ENCODE assay signal across 9 mouse cellular contexts in the genomic region with DNA sequence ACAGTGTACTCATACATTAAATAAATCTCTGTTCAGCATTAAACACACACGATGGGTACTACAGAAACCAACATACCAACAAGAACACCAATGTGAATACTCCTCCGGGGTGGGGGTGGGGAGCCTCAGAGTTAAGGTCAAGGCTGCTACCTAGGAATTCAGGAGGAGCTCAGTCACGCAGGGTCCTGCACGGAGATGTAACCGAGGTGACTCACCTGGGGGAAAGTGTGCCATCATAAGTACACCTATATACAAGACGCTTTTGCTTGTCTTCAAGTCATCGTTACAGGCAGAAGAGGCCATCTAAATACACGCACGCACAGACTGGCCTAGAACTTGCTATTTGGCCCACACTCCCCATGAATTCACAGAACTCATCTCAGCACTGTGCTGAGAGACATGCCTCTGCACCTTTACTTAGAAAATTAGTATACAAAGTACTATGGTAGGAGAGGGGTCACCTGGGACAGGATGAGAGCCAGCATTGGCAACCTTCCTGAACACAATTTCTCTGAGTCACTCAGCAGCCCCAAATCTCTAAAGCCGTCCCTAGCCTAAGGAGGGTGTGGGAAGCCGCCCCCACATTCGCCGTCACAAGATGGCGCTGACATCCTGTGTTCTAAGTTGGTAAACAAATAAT. TPM values are rescaled to one million over a fixed set of nuclear protein-coding genes. Genes with fewer than 3 reads are reported as not detected.
DNase-seq lines count a peak whose midpoint lies in the region; ATAC-seq and TF ChIP-seq lines count a peak whose summit lies in the region.
"Had no signal": no experiment of that assay in that cellular context is flagged by ENCODE, and none has a peak within 500 bp of the region (broad histone marks: within the 10 kb centered on the region; RNA-seq: fewer than 3 reads in every experiment).

No protein-coding gene starts in this region.

- DNase-seq in layer of hippocampus, adult 9-11 months: peak; percentile 39
- DNase-seq in layer of hippocampus, postnatal 10 days (ENCODE audit: low spot score in 2 of 2): no peak
- DNase-seq in cerebellum, postnatal 25 days: peak; percentile 42 to 44
- DNase-seq in heart, adult 18-20 months: peak; percentile 63 to 64
- DNase-seq in liver, postnatal 0 days: peak; percentile 64
- DNase-seq in ovary, adult 18-20 months (ENCODE audit: low spot score): no peak

- no peaks in the 10 kb centered on the region for H3K27me3 ChIP-seq in intestine, postnatal 0 days (replicated peaks; ENCODE audit: control insufficient read depth, insufficient read depth, low read length)
- H3K27me3 ChIP-seq in liver, postnatal 0 days (ENCODE audit: insufficient read depth, low read length): no peaks in the 10 kb centered on the region
- H3K27me3 ChIP-seq in small intestine, adult 2 months (ENCODE audit: control insufficient read depth, insufficient read depth, low read length): no peaks in the 10 kb centered on the region

- H3K9me3 ChIP-seq in intestine, postnatal 0 days (ENCODE audit: control insufficient read depth): no peaks in the 10 kb centered on the region
- no peaks in the 10 kb centered on the region for H3K9me3 ChIP-seq in liver, postnatal 0 days (ENCODE audit: low read length)

- no peaks in the 10 kb centered on the region for H3K36me3 ChIP-seq in intestine, postnatal 0 days (ENCODE audit: control insufficient read depth, insufficient read depth)
- H3K36me3 ChIP-seq in liver, postnatal 0 days (replicated peaks; ENCODE audit: insufficient read depth, low read length): no peaks in the 10 kb centered on the region
- no peaks in the 10 kb centered on the region for H3K36me3 ChIP-seq in small intestine, adult 2 months (ENCODE audit: control insufficient read depth, insufficient read depth, low read length)

- peak; percentile 62 for ATAC-seq in intestine, postnatal 0 days
- ATAC-seq in liver, postnatal 0 days: peak; percentile 94

- TF ChIP-seq CTCF in intestine, postnatal 0 days (IDR thresholded peaks at IDR 0.05; ENCODE audit: low read depth): peak; percentile 34; the same call in 1 of the 2 replicates
- TF ChIP-seq CTCF in liver, postnatal 0 days (IDR thresholded peaks at IDR 0.05; ENCODE audit: low read depth): peak; percentile 48
- no peak for TF ChIP-seq CTCF in small intestine, adult 2 months (IDR thresholded peaks at IDR 0.05; ENCODE audit: extremely low read depth, insufficient read length, insufficient replicate concordance, low read depth, low read length)

- TF ChIP-seq EP300 in liver, postnatal 0 days (IDR thresholded peaks at IDR 0.05; ENCODE audit: low read depth): no peak

- H3K4me1 ChIP-seq in intestine, postnatal 0 days (replicated peaks; ENCODE audit: control insufficient read depth, insufficient read depth, low read length): no peaks in the 10 kb centered on the region
- H3K4me1 ChIP-seq in liver, postnatal 0 days (ENCODE audit: insufficient read depth): peaks cover 14% of the 10 kb centered on the region
- H3K4me1 ChIP-seq in small intestine, adult 2 months (ENCODE audit: control insufficient read depth, insufficient read depth, insufficient read length, low read length): no peaks in the 10 kb centered on the region

- WGBS in intestine, postnatal 0 days: 61% methylated on average over 14 of the region's 14 CpGs
- 62% methylated on average over 14 of the region's 14 CpGs for WGBS in liver, postnatal 0 days (ENCODE audit: insufficient replicate concordance)
- 62% methylated on average over 14 of the region's 14 CpGs for WGBS in small intestine, adult 2 months

- H3K4me3 ChIP-seq in intestine, postnatal 0 days (ENCODE audit: low read depth, low read length): no peak overlapping the region
- peak overlapping the region; percentile 6; the same call in 1 of the 2 replicates for H3K4me3 ChIP-seq in liver, postnatal 0 days (ENCODE audit: low read depth, low read length)
- no peak overlapping the region for H3K4me3 ChIP-seq in small intestine, adult 2 months (ENCODE audit: low read depth, low read length)

- no peak overlapping the region for H3K9ac ChIP-seq in intestine, postnatal 0 days (ENCODE audit: low read depth, low read length)
- H3K9ac ChIP-seq in liver, postnatal 0 days (replicated peaks): peak overlapping the region; percentile 41

- H3K4me2 ChIP-seq in intestine, postnatal 0 days (replicated peaks; ENCODE audit: low read depth): peak overlapping the region; percentile 51
- H3K4me2 ChIP-seq in liver, postnatal 0 days (ENCODE audit: low read depth, low read length): peak overlapping the region; percentile 61

- peak overlapping the region; percentile 7; the same call in 1 of the 2 replicates for H3K27ac ChIP-seq in intestine, postnatal 0 days (ENCODE audit: low read depth, low read length)
- H3K27ac ChIP-seq in liver, postnatal 0 days (ENCODE audit: low read depth): peak overlapping the region; percentile 79
- H3K27ac ChIP-seq in small intestine, adult 2 months (ENCODE audit: insufficient read depth, low read depth, low read length): peak overlapping the region; percentile 46
- H3K27ac ChIP-seq: macrophage had no signal

- TF ChIP-seq POLR2A in small intestine, adult 2 months (IDR thresholded peaks at IDR 0.05; ENCODE audit: low read depth, low read length): no peak

RNA-seq across cellular contexts. Expression of a gene that starts 23.9 kb away (rescaled TPM):
- 100 to 1,000 TPM; 184 to 186 TPM for total RNA-seq in layer of hippocampus, postnatal 10 days (2021)
- 1 to 10 TPM; 5.8 to 7.2 TPM for total RNA-seq in heart, adult 18-20 months (2021)
- 4.9 and 6.6 TPM in 2 replicates for polyA plus RNA-seq in intestine, postnatal 0 days (2015; fragmentation: Nextera tagmentation; extraction: Ambion mirVana)
- polyA plus RNA-seq in liver, postnatal 0 days (2015; fragmentation: Nextera tagmentation; extraction: Ambion mirVana): 1.5 and 2.2 TPM in 2 replicates
- polyA plus RNA-seq in small intestine, adult 2 months (2012; rRNA removed): 1.4 and 2.3 TPM in 2 replicates

RNA-seq across cellular contexts. Expression of a gene that starts 44.9 kb away (rescaled TPM):
- 10 to 100 TPM; 35.7 to 46.1 TPM for total RNA-seq in layer of hippocampus, postnatal 10 days (2021)
- 10 to 100 TPM; 32.0 to 33.3 TPM for total RNA-seq in heart, adult 18-20 months (2021)
- polyA plus RNA-seq in intestine, postnatal 0 days (2015; fragmentation: Nextera tagmentation; extraction: Ambion mirVana): 60.2 and 60.6 TPM in 2 replicates
- polyA plus RNA-seq in liver, postnatal 0 days (2015; fragmentation: Nextera tagmentation; extraction: Ambion mirVana): 29.2 and 29.8 TPM in 2 replicates
- polyA plus RNA-seq in small intestine, adult 2 months (2012; rRNA removed): 192 and 574 TPM in 2 replicates

RNA-seq across cellular contexts. Expression of a gene that starts 53.8 kb away (rescaled TPM):
- total RNA-seq in layer of hippocampus, postnatal 10 days (2021): 10 to 100 TPM in 1 of 2 experiments, 1 to 10 TPM in 1; 9.5 to 10.4 TPM
- 1 to 10 TPM in 1 of 2 experiments, not detected in 1; 2.2 TPM for total RNA-seq in heart, adult 18-20 months (2021)
- polyA plus RNA-seq in intestine, postnatal 0 days (2015; fragmentation: Nextera tagmentation; extraction: Ambion mirVana): 0.09 TPM in 1 of 2 replicates, not detected in the other
- polyA plus RNA-seq in liver, postnatal 0 days (2015; fragmentation: Nextera tagmentation; extraction: Ambion mirVana): 0.07 and 0.14 TPM in 2 replicates
- 0.17 and 0.19 TPM in 2 replicates for polyA plus RNA-seq in small intestine, adult 2 months (2012; rRNA removed)
- polyA plus RNA-seq: macrophage had no signal

Comparison
In these comparisons a context has a peak if more than half of its experiments do, and no peak if none do; other contexts are left out.
1. DNase-seq: peak in layer of hippocampus, adult 9-11 months (single experiment), cerebellum, postnatal 25 days (2 of 2), heart, adult 18-20 months (2 of 2) and liver, postnatal 0 days (single experiment); none in layer of hippocampus, postnatal 10 days (0 of 2) and ovary, adult 18-20 months (single experiment).
2. H3K27ac ChIP-seq: peak in every context shown above with its lines; median percentile 79 in liver, postnatal 0 days; 46 in small intestine, adult 2 months; 7 in intestine, postnatal 0 days.